In genomic region chr9:115384345-115384744, GRCm38 (mm10) we compare ENCODE assay signal across 14 mouse cellular contexts.
A peak's percentile ranks its signal among the peaks of the same experiment; 100 is the strongest.
DNase-seq lines count a peak whose midpoint lies in the region; ATAC-seq and TF ChIP-seq lines count a peak whose summit lies in the region.
"Had no signal": no experiment of that assay in that cellular context is flagged by ENCODE, and none has a peak within 500 bp of the region (broad histone marks: within the 10 kb centered on the region; RNA-seq: fewer than 3 reads in every experiment).

No protein-coding gene starts in this region.

- WGBS in heart, embryonic 14.5 days = 75% methylated on average over 1 of the region's 1 CpGs
- WGBS in heart, embryonic 10.5 days = 91% methylated on average over 1 of the region's 1 CpGs
- 77% methylated on average over 1 of the region's 1 CpGs for WGBS in lung, embryonic 14.5 days
- 94% methylated on average over 1 of the region's 1 CpGs for WGBS in hindbrain, embryonic 10.5 days

- DNase-seq in adrenal gland, postnatal 10 days = peak; percentile 58
- DNase-seq in adrenal gland, adult 18-20 months (ENCODE audit: low spot score in 2 of 2) = no peak
- DNase-seq in heart, embryonic 10.5 days (ENCODE audit: low spot score) = no peak
- peak; percentile 30 for DNase-seq in lung, embryonic 14.5 days
- no peak for DNase-seq in lung, postnatal 10 days
- DNase-seq in kidney, postnatal 4 days = peak; percentile 28 to 40
- no peak for DNase-seq in hindbrain, embryonic 10.5 days (ENCODE audit: low spot score)
- DNase-seq: cerebellum, adult 9-10 months; midbrain, embryonic 14.5 days; thymus, postnatal 36 days had no signal

- peak overlapping the region; percentile 22 to 45; a peak in 1 of 4 replicates for H3K27ac ChIP-seq in heart, embryonic 14.5 days (replicated peaks in 1 of 2; ENCODE audit: control insufficient read depth in 1 of 2, insufficient read depth in 1 of 2, low read depth in 2 of 2, low read length in 2 of 2)
- no peak overlapping the region; the same call in 1 of the 2 replicates for H3K27ac ChIP-seq in heart, embryonic 10.5 days
- no peak overlapping the region; the same call in 1 of the 2 replicates for H3K27ac ChIP-seq in lung, embryonic 14.5 days (ENCODE audit: low read depth)
- no peak overlapping the region for H3K27ac ChIP-seq in hindbrain, embryonic 10.5 days
- H3K27ac ChIP-seq: neural tube, embryonic 12.5 days; stomach, embryonic 15.5 days had no signal

- no peak overlapping the region for H3K9ac ChIP-seq in heart, embryonic 14.5 days (ENCODE audit: low read length)
- H3K9ac ChIP-seq in lung, embryonic 14.5 days = no peak overlapping the region
- H3K9ac ChIP-seq: neural tube, embryonic 12.5 days; stomach, embryonic 15.5 days had no signal

- no peaks in the 10 kb centered on the region for H3K27me3 ChIP-seq in heart, embryonic 14.5 days (ENCODE audit: control insufficient read depth, insufficient read depth, low read length)
- H3K27me3 ChIP-seq in heart, embryonic 10.5 days (ENCODE audit: insufficient read depth, poor library complexity, severe bottlenecking) = no peaks in the 10 kb centered on the region
- no peaks in the 10 kb centered on the region for H3K27me3 ChIP-seq in lung, embryonic 14.5 days (ENCODE audit: insufficient read depth, low read length)
- no peaks in the 10 kb centered on the region for H3K27me3 ChIP-seq in hindbrain, embryonic 10.5 days (ENCODE audit: insufficient read depth, poor library complexity, severe bottlenecking)
- H3K27me3 ChIP-seq: CH12.LX; neural tube, embryonic 12.5 days; stomach, embryonic 15.5 days had no signal

- no peaks in the 10 kb centered on the region for H3K9me3 ChIP-seq in heart, embryonic 14.5 days (ENCODE audit: control insufficient read depth, low read length)
- H3K9me3 ChIP-seq in heart, embryonic 10.5 days = no peaks in the 10 kb centered on the region
- no peaks in the 10 kb centered on the region for H3K9me3 ChIP-seq in lung, embryonic 14.5 days (ENCODE audit: low read depth, low read length)
- H3K9me3 ChIP-seq in hindbrain, embryonic 10.5 days = no peaks in the 10 kb centered on the region
- H3K9me3 ChIP-seq: neural tube, embryonic 12.5 days; stomach, embryonic 15.5 days had no signal

- TF ChIP-seq CTCF in lung, embryonic 14.5 days (IDR thresholded peaks at IDR 0.05; ENCODE audit: low read depth) = no peak

- ATAC-seq in heart, embryonic 14.5 days (ENCODE audit: insufficient number of reproducible peaks, insufficient read depth, low FRiP score, low read depth) = no peak
- peak; percentile 51 for ATAC-seq in lung, embryonic 14.5 days (ENCODE audit: insufficient read depth)

- H3K4me2 ChIP-seq in heart, embryonic 14.5 days (ENCODE audit: low read length) = no peak overlapping the region
- H3K4me2 ChIP-seq in lung, embryonic 14.5 days = no peak overlapping the region
- H3K4me2 ChIP-seq: neural tube, embryonic 12.5 days; stomach, embryonic 15.5 days had no signal

- no peak overlapping the region for H3K4me3 ChIP-seq in heart, embryonic 14.5 days (ENCODE audit: control insufficient read depth in 1 of 2, insufficient read depth in 1 of 2, low read depth in 1 of 2, low read length in 2 of 2)
- no peak overlapping the region for H3K4me3 ChIP-seq in heart, embryonic 10.5 days
- no peak overlapping the region for H3K4me3 ChIP-seq in lung, embryonic 14.5 days (ENCODE audit: low read depth, low read length)
- no peak overlapping the region for H3K4me3 ChIP-seq in hindbrain, embryonic 10.5 days
- H3K4me3 ChIP-seq: neural tube, embryonic 12.5 days; stomach, embryonic 15.5 days had no signal

- H3K36me3 ChIP-seq in heart, embryonic 14.5 days (ENCODE audit: control insufficient read depth, insufficient read depth, low read length) = no peaks in the 10 kb centered on the region
- no peaks in the 10 kb centered on the region for H3K36me3 ChIP-seq in heart, embryonic 10.5 days
- H3K36me3 ChIP-seq in lung, embryonic 14.5 days (ENCODE audit: insufficient read depth) = no peaks in the 10 kb centered on the region
- no peaks in the 10 kb centered on the region for H3K36me3 ChIP-seq in hindbrain, embryonic 10.5 days
- H3K36me3 ChIP-seq: neural tube, embryonic 12.5 days; stomach, embryonic 15.5 days had no signal

- peaks cover 8 to 16% of the 10 kb centered on the region in 2 experiments for H3K4me1 ChIP-seq in heart, embryonic 14.5 days (ENCODE audit: control insufficient read depth in 2 of 2, insufficient read depth in 2 of 2, low read length in 2 of 2)
- peaks cover 10% of the 10 kb centered on the region; the same call in 1 of the 2 replicates for H3K4me1 ChIP-seq in heart, embryonic 10.5 days
- H3K4me1 ChIP-seq in lung, embryonic 14.5 days (ENCODE audit: insufficient read depth) = no peaks in the 10 kb centered on the region
- H3K4me1 ChIP-seq in hindbrain, embryonic 10.5 days (replicated peaks) = peaks cover 6% of the 10 kb centered on the region; the same call in 1 of the 2 replicates
- H3K4me1 ChIP-seq: neural tube, embryonic 12.5 days; stomach, embryonic 15.5 days had no signal

Comparison
In these comparisons a context has a peak if more than half of its experiments do, and no peak if none do; other contexts are left out.
1. DNase-seq: peak in adrenal gland, postnatal 10 days (single experiment), lung, embryonic 14.5 days (single experiment) and kidney, postnatal 4 days (2 of 2); none in adrenal gland, adult 18-20 months (0 of 2), heart, embryonic 10.5 days (single experiment), lung, postnatal 10 days (single experiment) and hindbrain, embryonic 10.5 days (single experiment).
2. H3K27ac ChIP-seq: peak in heart, embryonic 14.5 days (2 of 2); none in heart, embryonic 10.5 days (single experiment), lung, embryonic 14.5 days (single experiment) and hindbrain, embryonic 10.5 days (single experiment).